Mouse (Mus musculus): ENCODE measurements at regions not wholly inside any gene's neighbourhood (a gene's known extent, or its start where the extent isn't known, plus 50 kb on each side); places are given as distances from the start of the nearest gene placed in this dataset.
A peak's percentile ranks its signal among the peaks of the same experiment; 100 is the strongest.

DNA sequence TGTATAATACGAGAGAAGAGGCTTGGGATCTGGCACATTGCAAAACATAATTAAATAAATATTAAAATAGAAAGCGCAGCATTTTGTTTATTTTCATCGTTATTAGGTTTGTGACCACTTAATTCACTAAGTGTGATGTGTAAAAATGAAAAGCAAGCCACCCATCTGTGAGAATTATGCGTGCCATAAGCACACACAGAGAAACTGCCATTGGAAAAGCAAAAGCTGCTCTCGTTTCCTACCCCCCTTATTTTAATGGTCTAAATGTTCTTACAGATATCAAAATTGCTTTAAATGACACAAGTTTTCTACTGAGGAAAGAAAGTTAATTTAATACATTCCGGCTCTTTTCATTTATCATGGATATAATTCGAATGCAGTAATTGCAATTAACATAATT lies 2780.8 kb upstream of the Gm7489 start:
- no peak for DNase-seq (ENCODE audit: low spot score)

DNA sequence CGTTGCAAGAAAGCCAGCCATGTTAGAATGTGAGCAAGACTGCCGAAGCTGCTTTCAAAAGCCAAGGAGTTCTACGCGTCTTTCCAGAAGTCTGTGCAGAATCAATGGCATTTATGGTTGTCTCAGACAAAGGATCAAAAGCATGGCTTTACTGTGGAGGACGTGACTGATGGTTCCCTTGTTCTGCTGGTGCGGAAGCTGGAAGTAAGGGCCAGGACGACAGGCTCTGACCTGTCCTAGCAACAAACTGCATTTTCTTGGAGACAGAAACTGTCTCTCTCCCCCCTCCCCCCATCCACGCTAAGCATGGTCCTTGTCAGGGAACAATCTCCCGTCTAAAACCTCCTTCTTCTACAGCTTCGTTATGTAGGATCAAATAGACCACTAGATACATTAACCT lies 2780.3 kb upstream of the Gm7489 start:
- no peak for DNase-seq (ENCODE audit: low spot score)

DNA sequence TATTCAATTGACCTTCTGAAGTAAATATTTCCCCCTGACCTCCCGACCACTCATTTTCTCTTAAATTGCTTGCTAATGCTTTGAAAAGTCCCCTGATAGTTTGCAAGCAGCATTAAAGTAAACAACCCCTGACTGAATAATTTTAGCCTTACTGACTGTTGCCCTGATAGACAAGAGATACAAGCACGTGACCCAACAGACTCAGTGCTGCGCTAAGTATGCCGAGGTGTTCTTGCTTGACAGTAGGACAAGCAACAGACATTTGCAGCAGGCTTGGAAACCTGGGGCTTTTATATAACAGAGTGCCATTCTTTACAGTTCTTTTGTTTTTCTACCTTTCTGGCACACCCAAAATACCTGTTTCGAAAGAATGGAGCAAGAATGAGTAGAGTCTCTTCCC lies 2779.9 kb upstream of the Gm7489 start:
- DNase-seq (ENCODE audit: low spot score): no peak

DNA sequence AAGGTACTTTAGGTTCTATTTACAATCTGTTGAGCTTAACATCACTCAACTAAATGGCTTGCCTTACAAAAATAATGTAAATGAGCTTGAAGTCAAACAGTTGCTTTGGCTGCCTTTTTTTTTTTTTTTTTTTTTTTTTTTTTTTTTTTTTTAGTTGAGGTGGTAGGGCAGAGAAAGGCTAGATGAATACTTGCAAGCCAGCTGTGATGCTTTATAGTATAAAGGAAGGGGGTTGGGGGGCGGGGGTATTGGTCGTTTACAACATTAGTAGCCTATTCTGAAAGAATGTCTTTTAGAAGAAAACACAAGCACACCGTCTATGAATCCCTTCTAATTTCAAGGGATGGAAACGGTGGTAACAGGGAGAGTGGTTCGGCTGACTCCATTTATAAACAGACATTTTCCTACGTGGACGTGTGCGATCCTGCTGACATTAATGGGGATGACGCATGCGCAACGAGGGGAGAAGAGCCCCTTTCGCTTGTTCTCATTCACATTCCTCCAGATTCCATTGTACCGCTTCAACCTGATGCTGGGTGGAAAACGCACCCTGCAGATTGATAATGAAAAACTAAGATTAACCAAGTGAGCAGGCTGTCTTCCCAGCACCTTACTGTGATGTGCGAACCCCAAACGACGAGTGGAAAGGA lies 2779.2 kb upstream of the Gm7489 start:
- DNase-seq (ENCODE audit: low spot score): no peak

DNA sequence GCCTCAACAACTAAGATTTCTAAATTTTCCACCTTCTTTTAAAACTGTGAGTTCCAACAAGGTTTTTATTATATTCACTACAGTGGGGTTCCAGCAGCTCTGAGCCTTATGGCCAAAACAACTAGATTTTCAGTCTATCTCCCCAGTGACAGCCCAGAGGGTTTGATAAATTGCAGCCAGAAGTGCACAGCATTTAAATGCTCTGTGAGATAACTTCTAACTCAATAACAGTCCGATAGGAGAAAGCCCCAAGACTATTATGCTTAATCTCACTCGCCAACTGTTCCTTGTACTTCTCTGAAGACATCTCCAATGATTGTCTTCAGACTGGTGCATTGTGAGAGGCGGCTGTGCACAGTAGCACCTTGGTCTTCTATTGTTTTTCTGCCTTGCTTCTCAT lies 2774.5 kb upstream of the Gm7489 start:
- DNase-seq (ENCODE audit: low spot score): no peak

DNA sequence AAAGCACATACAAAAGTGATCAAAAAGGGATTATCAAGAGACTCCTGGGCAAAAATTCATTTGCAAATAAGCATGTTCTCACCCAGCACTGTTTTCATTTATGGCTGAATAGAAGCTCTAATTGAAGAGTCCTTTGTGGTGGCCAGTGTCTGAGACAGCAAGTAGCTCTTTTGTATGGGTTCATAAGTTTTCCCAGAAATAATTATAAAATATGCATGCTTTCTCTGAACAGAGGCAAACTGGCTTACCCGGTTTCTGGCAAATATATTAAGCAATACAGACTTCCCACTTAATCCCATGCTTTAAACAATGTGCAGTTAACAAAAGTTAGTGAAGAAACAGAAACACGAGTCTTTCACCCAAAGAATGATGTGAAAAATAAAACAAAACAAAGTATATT lies 2758.8 kb upstream of the Gm7489 start:
- DNase-seq (ENCODE audit: low spot score): peak; percentile 44

DNA sequence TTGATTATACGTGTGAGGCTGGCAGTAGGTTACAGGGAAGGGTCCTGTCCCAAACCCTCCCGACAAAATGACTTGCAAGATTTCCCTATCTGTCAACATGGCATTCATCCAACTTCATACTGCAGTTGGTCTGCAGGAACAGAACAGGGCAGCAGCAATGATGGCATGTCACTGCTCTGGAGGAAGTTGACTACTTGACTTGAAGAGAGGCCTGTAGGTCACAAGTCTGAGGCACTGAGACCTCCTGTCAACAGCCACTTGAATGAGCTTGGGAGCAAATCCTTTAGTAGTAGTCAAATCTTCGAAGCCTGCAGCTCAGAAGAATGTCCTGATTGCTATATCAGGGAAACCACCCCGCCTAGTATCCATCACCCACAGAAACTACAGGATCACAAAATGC lies 2753.7 kb upstream of the Gm7489 start:
- no peak for DNase-seq (ENCODE audit: low spot score)

DNA sequence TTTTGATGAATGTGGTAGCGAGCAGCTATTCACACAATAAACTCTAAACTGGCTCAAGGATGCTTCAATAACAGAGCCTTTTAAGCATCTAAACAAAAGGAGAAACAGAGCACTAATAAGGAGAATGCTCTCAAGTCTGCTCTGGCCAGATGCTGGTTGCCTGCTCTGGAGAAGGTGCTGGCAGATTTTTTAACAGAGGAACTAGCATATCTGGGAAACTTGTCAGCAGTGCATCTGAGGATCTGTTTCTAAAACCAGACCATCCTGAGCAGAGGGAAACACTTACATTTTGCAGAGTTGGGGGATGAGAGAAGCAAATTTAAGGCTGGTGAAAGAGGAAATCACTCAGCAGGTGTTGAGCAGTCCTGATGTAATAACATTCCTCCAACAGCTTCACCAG lies 2748.6 kb upstream of the Gm7489 start:
- no peak for DNase-seq (ENCODE audit: low spot score)

DNA sequence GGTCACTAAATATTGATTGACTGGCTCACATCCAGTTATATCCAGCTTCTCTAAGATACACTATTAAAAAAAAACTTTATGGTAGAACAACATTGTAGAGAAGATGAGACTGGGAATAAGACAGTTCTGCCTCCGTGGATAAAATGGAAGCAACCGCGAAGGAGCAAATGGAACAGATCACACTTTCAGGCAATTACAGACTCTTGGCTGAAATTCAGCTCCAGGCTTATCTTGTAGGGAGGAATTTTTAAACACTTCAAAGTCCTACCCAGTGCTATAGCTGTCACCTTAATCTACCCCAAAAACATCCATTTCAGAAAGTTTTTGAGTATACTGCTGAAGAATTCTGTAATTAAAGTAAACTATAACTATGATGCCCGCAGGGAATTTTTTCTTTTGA lies 2745.2 kb upstream of the Gm7489 start:
- DNase-seq (ENCODE audit: low spot score): no peak

DNA sequence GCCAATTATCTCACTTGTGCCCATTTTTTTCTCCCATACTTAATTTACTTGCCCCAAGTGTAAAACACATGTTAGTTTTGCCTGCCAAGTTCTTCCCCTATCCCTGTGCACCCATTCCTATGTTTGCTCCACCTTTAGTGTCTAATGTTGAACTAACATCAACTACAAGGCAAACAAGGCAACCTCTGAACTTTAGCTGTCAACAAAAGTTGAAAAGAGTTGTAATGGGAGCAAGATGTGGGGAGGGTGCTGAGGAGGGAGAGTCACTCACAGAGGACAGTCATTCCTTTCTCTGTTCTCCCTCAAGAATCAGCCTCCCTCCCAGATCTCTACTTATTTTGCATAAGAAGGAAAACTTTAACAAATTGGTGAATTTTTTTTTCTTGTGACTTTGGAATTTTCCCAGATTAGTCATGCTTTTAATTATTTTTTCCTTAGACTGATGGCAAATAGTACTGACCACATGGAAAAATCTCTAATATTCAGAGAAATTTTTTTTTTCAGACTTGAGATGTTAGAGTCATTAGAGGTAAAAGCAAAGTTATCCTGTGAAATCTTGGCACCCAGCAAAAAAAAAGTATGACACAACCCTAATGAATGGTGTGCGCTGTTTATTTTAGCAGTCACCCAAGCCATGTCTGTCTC lies 2710.6 kb upstream of the Gm7489 start:
- DNase-seq (ENCODE audit: low spot score): peak; percentile 17

DNA sequence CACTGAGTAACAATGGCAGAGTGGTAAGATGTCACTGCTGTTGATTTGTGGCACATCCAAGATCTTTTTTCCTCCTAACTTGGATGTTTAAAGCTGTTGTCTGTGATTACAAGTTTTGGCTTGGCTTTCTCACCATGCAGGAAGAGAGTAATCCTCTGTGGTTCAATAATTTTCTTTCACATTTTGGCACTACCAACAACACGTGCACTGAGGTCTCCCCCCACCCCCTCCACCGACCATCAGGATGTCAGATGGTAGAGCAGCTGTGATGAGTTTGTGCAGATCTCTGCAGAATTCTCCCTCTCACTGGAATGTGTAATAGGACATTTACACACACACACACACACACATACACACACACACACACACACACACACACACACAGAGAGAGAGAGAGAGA lies 2708.2 kb upstream of the Gm7489 start:
- DNase-seq (ENCODE audit: low spot score): no peak

DNA sequence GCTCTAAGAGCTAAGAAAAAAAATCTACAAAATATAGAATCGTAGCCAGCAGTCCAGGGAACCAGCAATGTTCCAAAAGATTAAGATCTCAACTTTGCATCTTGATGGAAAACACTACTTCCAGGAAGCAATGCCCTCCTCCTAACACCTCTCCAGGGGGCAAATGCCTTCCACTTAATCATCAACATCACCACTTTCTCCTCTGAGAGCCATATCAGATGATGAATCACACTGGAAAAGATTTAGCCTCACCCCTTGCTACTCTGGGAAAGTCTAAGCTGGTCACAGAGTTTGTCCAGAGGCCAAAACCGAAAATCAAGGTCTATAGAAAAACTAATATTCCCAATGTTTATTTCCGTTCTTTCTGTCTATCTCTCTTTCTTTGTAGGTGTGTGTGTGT lies 2695.6 kb upstream of the Gm7489 start:
- DNase-seq (ENCODE audit: low spot score): no peak

DNA sequence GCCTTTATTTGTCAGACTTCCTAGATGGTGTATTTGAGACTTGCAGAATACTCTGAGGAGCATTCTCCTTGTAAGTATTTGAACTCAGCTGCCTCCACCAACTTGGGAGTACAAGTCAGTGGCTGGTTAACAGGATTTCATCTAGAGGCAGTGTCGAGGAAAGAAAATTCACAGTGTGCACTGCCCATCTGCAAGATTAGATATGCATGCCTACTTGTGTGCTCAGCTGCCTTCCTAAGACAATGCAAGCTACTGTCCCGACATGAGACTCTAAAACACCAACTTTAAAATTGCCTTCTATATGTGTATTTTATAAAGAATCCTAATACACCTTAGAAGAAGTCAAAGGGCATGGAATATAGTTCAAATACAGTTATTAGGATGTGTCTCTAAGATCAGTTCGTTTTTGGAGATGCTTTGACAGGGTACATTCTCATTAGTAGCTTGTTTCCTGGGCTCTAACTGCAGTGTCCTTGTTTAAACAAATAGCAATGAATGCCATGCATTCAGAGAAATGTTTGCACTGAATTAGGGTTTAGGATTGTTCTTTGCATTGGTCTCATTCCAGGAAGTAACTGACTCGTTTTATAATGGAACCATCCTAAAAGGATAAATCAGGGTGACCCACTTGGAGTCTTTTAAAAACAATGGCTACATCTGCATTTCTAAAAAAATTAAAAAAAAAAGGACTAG lies 2687.1 kb upstream of the Gm7489 start:
- DNase-seq (ENCODE audit: low spot score): no peak

DNA sequence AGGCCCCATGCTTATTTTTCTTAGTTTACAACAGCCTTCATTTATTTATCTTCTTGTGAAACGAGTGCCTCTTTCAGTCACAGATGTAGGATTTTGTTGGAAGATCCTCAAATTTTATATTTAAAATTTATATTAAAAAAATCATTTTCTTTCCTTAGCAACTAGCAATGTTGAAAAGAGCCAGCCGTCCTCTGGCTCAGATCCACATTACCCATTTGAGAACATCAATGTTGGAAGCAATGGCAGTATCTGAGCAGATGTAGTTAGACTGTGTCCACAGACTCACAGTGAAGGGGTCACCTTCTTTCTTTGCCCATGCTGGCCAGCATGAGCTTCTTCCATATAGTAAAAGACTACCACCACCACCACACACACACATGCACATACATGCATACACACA lies 2681.4 kb upstream of the Gm7489 start:
- no peak for DNase-seq (ENCODE audit: low spot score)

DNA sequence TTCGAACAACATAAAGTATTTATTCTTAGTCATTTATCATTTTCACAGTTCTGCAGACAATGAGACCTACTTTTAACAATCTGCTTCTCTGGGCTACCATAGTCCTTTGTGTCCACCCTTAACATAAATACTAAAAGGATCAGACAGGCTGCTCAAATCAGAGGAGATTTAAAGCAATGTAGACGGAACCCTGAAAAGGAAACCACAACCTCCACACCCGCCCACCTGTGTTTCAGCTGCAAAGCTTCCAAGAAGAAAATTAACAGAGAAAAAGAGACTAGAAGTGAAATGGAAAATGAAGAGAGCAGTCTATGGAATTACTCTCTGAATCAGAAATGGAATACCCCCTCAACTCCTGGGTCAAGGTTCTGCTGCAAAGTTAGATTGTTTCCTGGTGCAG lies 2678.7 kb upstream of the Gm7489 start:
- no peak for DNase-seq (ENCODE audit: low spot score)

DNA sequence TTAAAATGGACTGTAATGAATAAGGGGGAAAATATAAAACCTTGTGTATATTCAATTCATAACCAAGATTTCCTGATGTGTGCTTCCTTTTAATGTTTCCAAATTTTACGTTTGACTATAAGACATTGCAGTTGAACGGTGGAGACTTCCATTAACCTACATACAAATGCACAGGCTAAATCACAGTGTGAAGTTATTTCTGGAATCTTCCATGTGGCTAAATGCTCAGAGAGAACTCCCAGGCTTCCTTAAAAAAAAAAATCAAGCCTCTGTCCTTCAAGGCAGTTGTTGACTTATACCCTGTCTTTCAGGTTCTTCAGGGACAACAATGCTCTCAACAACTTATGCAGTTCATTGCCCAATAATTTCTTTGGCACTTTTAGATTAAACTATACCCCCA lies 2677.9 kb upstream of the Gm7489 start:
- DNase-seq (ENCODE audit: low spot score): no peak

DNA sequence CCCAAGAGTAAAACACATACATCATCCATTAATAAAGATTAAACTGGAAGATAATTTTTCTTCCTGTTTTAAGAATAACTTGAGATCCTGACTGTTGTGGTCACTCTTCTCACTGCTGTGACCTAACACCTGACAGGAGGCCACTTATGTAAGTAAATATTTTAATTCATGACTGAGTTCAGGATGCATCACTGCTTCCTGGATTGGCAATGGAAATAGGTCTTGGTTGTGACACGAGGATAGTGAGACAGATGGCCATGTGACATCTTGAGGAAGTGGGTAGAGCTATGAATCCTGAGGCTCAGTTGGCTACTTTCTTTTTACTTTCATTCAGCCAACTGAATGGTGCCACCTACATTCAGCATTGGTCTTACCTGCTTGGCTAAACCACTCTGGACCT lies 2649.8 kb upstream of the Gm7489 start:
- no peak for DNase-seq (ENCODE audit: low spot score)

DNA sequence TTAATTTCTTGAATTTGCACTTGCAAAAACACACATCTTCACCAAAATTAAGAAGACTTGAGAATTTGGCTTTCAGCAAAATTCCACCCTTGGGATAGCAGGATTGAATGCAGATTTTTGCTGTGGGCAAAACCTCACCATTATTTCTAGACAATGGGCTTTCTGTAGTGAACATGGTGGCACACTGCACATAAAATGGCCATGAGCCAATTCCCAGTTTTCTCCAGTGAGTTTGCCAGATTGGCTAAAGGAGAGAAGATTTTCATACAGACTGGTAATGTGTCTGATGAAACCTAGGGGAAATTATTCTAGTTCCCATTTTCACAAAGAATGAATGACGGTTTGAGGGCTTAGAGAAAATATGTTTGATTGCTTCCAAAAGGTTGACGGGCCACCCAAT lies 2640.1 kb upstream of the Gm7489 start:
- DNase-seq (ENCODE audit: low spot score): peak; percentile 63

DNA sequence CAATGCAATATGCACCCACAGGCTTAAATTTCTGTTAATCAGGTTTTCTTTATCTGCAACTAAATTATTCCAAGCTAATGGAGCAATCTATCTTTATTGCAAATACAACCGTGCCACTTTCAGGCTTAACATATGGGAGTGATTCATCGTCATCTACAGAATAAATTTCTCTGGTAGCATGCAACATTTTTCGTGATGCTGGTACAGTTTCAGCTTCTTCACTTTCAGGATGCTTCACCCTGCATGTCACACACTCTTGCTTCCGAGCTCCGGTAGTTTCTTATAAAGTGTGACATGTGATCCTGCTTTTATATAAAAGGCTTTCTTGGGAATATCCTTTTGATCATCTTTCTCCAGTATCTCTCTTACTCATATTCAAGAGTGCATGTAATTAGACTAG lies 2637.4 kb upstream of the Gm7489 start:
- no peak for DNase-seq (ENCODE audit: low spot score)

DNA sequence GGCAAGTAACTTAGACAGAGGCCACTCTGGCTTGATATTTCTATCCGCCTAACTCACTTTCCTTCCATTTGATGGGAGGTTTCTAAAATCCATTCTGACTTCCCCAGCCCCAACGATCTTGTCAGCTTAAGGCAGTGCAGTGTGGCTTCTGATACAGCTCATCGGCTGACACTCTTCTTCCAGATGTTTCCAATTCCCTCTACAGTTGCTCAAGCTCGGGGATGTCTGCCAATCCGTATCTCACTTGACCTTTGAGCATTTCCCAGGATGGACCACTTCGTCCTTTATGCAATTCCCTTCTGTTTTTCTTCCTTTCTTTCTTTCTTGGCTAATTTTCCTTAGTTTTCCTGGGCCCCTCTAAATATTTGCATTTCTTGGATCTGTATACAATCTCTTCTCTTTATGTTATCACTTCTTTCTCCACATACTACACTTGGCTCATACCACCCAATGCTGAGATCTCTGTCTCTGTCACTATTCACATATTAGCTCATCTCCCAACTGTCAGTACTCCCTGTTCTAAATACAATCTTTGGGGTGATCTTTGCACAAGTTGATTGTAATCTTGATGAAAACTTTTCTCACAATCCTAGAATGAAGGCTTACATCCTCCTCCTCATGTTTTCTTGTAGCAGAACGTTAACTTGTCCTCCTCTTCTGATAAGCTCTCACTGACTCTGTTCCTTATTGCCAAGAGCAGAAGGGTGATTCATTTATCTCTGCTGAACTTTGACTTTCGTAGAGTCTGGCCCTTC lies 2636.5 kb upstream of the Gm7489 start:
- peak; percentile 67 for DNase-seq (ENCODE audit: low spot score)

DNA sequence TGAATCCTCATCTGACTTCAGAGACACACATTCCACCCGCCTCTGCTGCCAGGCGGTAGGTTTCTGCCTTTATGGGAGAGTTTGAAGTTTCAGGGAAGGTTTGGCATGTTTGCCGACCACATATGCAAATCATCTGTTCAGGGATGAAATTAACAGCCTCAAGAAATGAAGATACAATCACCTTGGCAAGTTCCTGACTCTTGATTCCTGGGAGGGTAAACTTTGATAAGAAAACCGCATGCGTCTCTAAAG lies 2636.0 kb upstream of the Gm7489 start:
- no peak for DNase-seq (ENCODE audit: low spot score)

DNA sequence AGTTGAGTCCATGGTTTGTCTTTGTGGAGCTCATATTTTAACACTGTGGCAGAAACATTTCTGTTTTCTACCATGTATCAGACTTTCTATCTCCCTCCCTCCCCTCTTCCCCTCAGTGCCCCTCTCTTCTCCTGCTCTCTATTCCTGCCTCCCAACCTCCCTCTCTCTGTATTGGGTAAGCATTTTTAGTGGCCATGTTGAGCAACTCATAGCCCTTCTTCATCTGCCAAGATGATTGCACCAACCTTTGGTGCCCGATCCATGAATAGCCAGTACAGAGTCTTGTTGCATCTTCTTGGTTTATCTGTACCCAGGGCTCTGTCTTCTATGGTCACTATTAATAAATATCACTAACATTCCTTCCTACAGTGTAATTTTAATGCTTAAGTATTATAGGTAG lies 2630.6 kb upstream of the Gm7489 start:
- peak; percentile 51 for DNase-seq (ENCODE audit: low spot score)

DNA sequence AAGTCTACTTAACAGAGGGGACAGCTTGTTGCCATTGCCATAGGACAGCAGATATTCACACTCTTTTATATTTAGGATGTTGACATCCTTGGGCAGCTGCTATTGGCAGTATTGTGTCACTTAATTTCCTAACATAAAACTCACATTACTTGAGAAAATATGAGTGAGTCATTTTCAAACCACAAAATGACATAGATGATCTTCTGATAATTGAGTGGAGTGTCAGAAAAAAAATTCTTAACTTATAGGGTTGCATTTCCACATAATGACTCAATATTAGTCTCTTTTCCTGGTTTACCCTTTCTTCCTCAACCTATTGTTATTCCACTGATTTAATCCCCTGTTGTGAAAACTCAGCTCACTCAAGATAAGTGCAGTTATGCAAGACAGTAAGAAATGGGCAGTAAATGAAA lies 2629.5 kb upstream of the Gm7489 start:
- no peak for DNase-seq (ENCODE audit: low spot score)

Measured in adipocyte (in vitro differentiated cells).